Mouse (Mus musculus): ENCODE data around the gene Rab4a.
"Not testable (repeated sequence)": the region's sequence is repeated elsewhere in the genome, so short reads cannot be mapped to it uniquely, and the experiment has no call there.

The Rab4a gene

GRCm38 (mm10) chr8:123809342-123809741, 3.6 kb downstream of the Rab4a start:
- in situ Hi-C loops (cut with MboI; ENCODE audit: low sequenced_read_pairs): not testable (repeated sequence)

- in situ Hi-C loops (cut with MboI; ENCODE audit: low sequenced_read_pairs): no loop called here
These were observed 6.4 kb downstream of the Rab4a start for GRCm38 (mm10) chr8:123812227-123812626.

- in situ Hi-C loops (cut with MboI; ENCODE audit: low sequenced_read_pairs): no loop called here
These were observed 7.5 kb downstream of the Rab4a start for GRCm38 (mm10) chr8:123813173-123813891.

GRCm38 (mm10) chr8:123813892-123814266, 8.1 kb downstream of the Rab4a start:
- in situ Hi-C loops (cut with MboI; ENCODE audit: low sequenced_read_pairs): no loop called here

- in situ Hi-C loops (cut with MboI; ENCODE audit: low sequenced_read_pairs): no loop called here
These were observed 9.5 kb downstream of the Rab4a start for GRCm38 (mm10) chr8:123815325-123815724.

- in situ Hi-C loops (cut with MboI; ENCODE audit: low sequenced_read_pairs): no loop called here
These were observed 11.2 kb downstream of the Rab4a start for GRCm38 (mm10) chr8:123816939-123817338.

- in situ Hi-C loops (cut with MboI; ENCODE audit: low sequenced_read_pairs): no loop called here
These were observed 12.0 kb downstream of the Rab4a start for GRCm38 (mm10) chr8:123817747-123818146.

GRCm38 (mm10) chr8:123819683-123820610, 14.2 kb downstream of the Rab4a start:
- in situ Hi-C loops (cut with MboI; ENCODE audit: low sequenced_read_pairs): no loop called here

- in situ Hi-C loops (cut with MboI; ENCODE audit: low sequenced_read_pairs): no loop called here
These were observed 15.0 kb downstream of the Rab4a start for GRCm38 (mm10) chr8:123820780-123821179.

GRCm38 (mm10) chr8:123823111-123823510, 17.3 kb downstream of the Rab4a start:
- in situ Hi-C loops (cut with MboI; ENCODE audit: low sequenced_read_pairs): no loop called here

GRCm38 (mm10) chr8:123823532-123824123, 17.8 kb downstream of the Rab4a start:
- in situ Hi-C loops (cut with MboI; ENCODE audit: low sequenced_read_pairs): no loop called here

- in situ Hi-C loops (cut with MboI; ENCODE audit: low sequenced_read_pairs): no loop called here
These were observed 20.2 kb downstream of the Rab4a start for GRCm38 (mm10) chr8:123826001-123826400.

- in situ Hi-C loops (cut with MboI; ENCODE audit: low sequenced_read_pairs): no loop called here
These were observed 21.0 kb downstream of the Rab4a start for GRCm38 (mm10) chr8:123826758-123827157.

- in situ Hi-C loops (cut with MboI; ENCODE audit: low sequenced_read_pairs): no loop called here
These were observed 21.7 kb downstream of the Rab4a start for GRCm38 (mm10) chr8:123827523-123827922.

GRCm38 (mm10) chr8:123832757-123833156, 27.0 kb downstream of the Rab4a start:
- in situ Hi-C loops (cut with MboI; ENCODE audit: low sequenced_read_pairs): no loop called here

- in situ Hi-C loops (cut with MboI; ENCODE audit: low sequenced_read_pairs): no loop called here
These were observed 29.7 kb downstream of the Rab4a start for GRCm38 (mm10) chr8:123835451-123835850.

GRCm38 (mm10) chr8:123836354-123836753, 30.6 kb downstream of the Rab4a start:
- in situ Hi-C loops (cut with MboI; ENCODE audit: low sequenced_read_pairs): no loop called here

GRCm38 (mm10) chr8:123838496-123838895, 32.7 kb downstream of the Rab4a start:
- in situ Hi-C loops (cut with MboI; ENCODE audit: low sequenced_read_pairs): no loop called here

- in situ Hi-C loops (cut with MboI; ENCODE audit: low sequenced_read_pairs): no loop called here
These were observed 35.0 kb downstream of the Rab4a start for GRCm38 (mm10) chr8:123840578-123841345.

- in situ Hi-C loops (cut with MboI; ENCODE audit: low sequenced_read_pairs): no loop called here
These were observed 36.3 kb downstream of the Rab4a start for GRCm38 (mm10) chr8:123842086-123842485.

- in situ Hi-C loops (cut with MboI; ENCODE audit: low sequenced_read_pairs): no loop called here
These were observed 38.6 kb downstream of the Rab4a start for GRCm38 (mm10) chr8:123844341-123844740.
